Mouse (Mus musculus) bone marrow macrophage, adult 2 months (primary cell): ENCODE results near the gene Fam71b.

Experiments used
- CTCF ChIP-seq: IDR thresholded peaks from 2 replicates; pipeline ENCODE4 v1.5.1; 2012; ENCODE audit warnings: low read depth, mild to moderate bottlenecking, low read length, moderate library complexity
- POLR2A ChIP-seq: IDR thresholded peaks from 2 replicates; pipeline ENCODE4 v1.6.1; 2012; ENCODE audit warnings: mild to moderate bottlenecking, low read depth, low read length, borderline replicate concordance

- TF ChIP-seq CTCF (no peak), POLR2A (no peak)
Measured at GRCm38 (mm10) chr11:46454453-46455045, 58.2 kb downstream of the Fam71b start, which contains the start of gene Havcr2.
